Mouse (Mus musculus) neural tube, embryonic 11.5 days (tissue): ENCODE measurements around the gene Gm4922. TPM values are rescaled to one million over a fixed set of nuclear protein-coding genes. Genes with fewer than 3 reads are reported as not detected.
A peak's percentile ranks its signal among the peaks of the same experiment; 100 is the strongest.

Experiments
- ATAC-seq: fragments of 200-750 bp; cut with Nextera tagmentation; 2 replicates; pipeline ENCODE4 v1.8.0; 2017; ENCODE audit warnings: moderate number of reproducible peaks, mild to moderate bottlenecking, moderate TSS enrichment, moderate library complexity; ENCODE audit not compliant: insufficient read depth, low FRiP score, low TSS enrichment
- DNase-seq: peaks from one replicate; pipeline ENCODE4 v3.0.0-alpha.2; 2015; ENCODE audit warnings: low spot score
- H3K27ac ChIP-seq: fragments of 300-500 bp; sonication (generic); 2 replicates; pipeline ENCODE4 v1.5.1; 2014; ENCODE audit warnings: low read depth, mild to moderate bottlenecking, low read length
- H3K27me3 ChIP-seq: fragments of 300-500 bp; sonication (generic); 2 replicates; pipeline ENCODE4 v1.6.1; 2014; ENCODE audit warnings: mild to moderate bottlenecking, low read length, mixed read lengths; ENCODE audit not compliant: control insufficient read depth, insufficient read depth
- H3K36me3 ChIP-seq: fragments of 300-500 bp; sonication (generic); 2 replicates; pipeline ENCODE4 v1.6.1; 2014; ENCODE audit warnings: mild to moderate bottlenecking, low read length, moderate library complexity, mixed read lengths; ENCODE audit not compliant: control insufficient read depth, insufficient read depth
- H3K4me1 ChIP-seq: fragments of 300-500 bp; sonication (generic); 2 replicates; pipeline ENCODE4 v1.6.1; 2014; ENCODE audit warnings: low read length, mixed read lengths; ENCODE audit not compliant: control insufficient read depth, insufficient read depth
- H3K4me2 ChIP-seq: fragments of 300-500 bp; sonication (generic); 2 replicates; pipeline ENCODE4 v1.6.1; 2014; ENCODE audit warnings: low read depth, mild to moderate bottlenecking, moderate library complexity
- H3K4me3 ChIP-seq: fragments of 300-500 bp; sonication (generic); 2 replicates; pipeline ENCODE4 v1.5.1; 2014; ENCODE audit warnings: low read depth, low read length
- H3K9ac ChIP-seq: fragments of 300-500 bp; sonication (generic); 2 replicates; pipeline ENCODE4 v1.6.1; 2014; ENCODE audit warnings: mild to moderate bottlenecking, low read length
- H3K9me3 ChIP-seq: fragments of 300-500 bp; sonication (generic); 2 replicates; pipeline ENCODE4 v1.6.1; 2016; ENCODE audit warnings: low read length; ENCODE audit not compliant: control insufficient read depth
- WGBS: fragments of 180-500 bp; shearing (Covaris S2); extraction: QIAGEN DNeasy Blood & Tissue Kit; methylation state at CpG from one replicate; pipeline ENCODE4 v1.1.7; 2014; 5-methylcytosine and 5-hydroxymethylcytosine counted together
- polyA plus RNA-seq: library from polyadenylated mRNA; unstranded; fragments of >200 nt; fragmentation: Nextera tagmentation; extraction: Ambion mirVana; gene quantifications from 2 replicates; pipeline ENCODE4 v1.2.1, GENCODE M21; 2014

Gm4922 gene
- not detected in 2 replicates for polyA plus RNA-seq

DNA sequence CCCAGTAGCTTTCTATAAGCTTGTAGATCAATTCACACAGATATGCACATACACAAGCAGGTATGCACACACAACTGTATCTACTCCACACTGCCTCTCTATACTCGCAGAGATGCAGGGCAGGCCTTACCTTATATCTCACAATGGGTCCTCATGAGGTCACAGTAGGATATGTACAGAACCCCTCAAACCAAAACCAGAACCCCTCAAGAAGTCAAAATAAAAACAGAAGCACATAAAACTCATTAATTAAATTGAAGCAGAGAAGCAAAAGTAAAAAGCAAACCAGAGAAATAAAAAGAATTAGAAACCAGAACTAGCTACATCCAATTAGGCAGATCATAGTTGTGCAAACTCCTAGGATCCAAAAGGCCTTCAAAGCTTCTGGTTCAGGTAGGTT is at the start of gene Gm4922:
TSS of gene Gm4922 (minus strand) at position 101 of the 400 bp plus-strand sequence.
- ATAC-seq (no peak), DNase-seq (no peak)
- WGBS: 85% methylated on average over 1 of the region's 1 CpGs
- Histone ChIP-seq H3K4me2 (no peak within 1 kb of the TSS), H3K9ac (no peak within 1 kb of the TSS), H3K36me3 (no peaks in the 10 kb centered on the region), H3K27ac (no peak within 1 kb of the TSS), H3K4me1 (no peaks in the 10 kb centered on the region), H3K27me3 (no peaks in the 10 kb centered on the region), H3K4me3 (no peak within 1 kb of the TSS), H3K9me3 (no peaks in the 10 kb centered on the region)

DNA sequence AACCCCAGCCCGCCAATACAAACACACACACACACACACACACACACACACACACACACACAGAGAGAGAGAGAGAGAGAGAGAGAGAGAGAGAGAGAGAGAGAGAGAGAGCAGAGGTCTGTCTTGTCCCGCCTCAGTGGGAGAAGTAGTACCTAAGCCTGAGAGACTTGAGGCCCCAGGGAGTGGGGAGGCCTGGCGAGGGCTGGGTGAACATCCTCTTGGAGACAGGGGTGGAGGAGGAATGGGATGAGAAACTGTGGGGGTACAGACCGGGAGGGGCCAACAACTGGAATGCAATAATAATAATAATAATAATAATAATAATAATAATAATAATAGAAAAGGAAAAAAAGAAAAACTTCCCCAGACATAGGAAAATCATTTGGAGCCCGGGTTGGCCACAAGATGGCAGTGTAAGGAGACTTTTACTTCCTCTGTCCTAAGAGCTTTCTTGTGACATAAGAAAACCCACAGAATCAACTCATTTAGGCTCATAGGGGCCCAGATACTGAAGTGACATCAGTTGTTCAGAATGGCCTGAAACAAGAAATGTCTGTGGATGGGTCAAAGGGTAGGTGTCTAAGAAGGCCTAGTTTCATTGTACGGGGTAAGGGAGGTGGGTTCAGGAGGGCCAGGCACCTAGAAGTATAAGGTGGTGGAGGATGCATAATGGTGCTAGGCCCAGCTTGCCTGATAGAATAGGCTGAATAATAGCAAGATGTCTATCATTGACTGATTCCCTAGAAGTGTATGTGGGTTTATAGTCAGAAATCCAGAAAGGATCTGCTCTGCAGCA is 49.3 kb upstream of the Gm4922 start:
- Histone ChIP-seq H3K36me3 (no peaks in the 10 kb centered on the region), H3K27ac (no peak overlapping the region), H3K4me2 (no peak overlapping the region), H3K4me1 (no peaks in the 10 kb centered on the region), H3K9me3 (no peaks in the 10 kb centered on the region), H3K9ac (no peak overlapping the region), H3K27me3 (no peaks in the 10 kb centered on the region), H3K4me3 (no peak overlapping the region)
- WGBS: 57% methylated on average over 6 of the region's 6 CpGs
- ATAC-seq (no peak), DNase-seq (peak; percentile 30)

DNA sequence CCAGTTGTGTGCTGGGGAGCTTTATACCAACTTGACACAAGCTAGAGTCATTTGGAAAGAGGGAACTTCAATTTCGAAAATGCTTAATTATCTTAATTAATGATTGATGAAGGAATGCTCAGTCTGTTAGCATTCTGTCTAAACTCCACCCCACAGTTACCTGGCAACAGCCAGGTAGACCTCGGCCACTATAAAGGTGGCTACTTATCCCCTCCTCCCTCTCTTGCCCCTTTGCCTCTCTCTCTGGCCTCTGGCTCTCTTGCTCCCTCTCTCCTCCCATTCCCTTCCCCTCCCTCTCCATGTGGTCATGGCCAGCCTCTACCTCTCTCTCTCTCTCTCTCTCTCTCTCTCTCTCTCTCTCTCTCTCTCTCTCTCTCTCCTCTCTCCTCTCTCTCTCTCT is 47.8 kb upstream of the Gm4922 start:
- no peak overlapping the region for H3K4me2 ChIP-seq
- no peaks in the 10 kb centered on the region for H3K27me3 ChIP-seq
- H3K27ac ChIP-seq: no peak overlapping the region
- H3K4me3 ChIP-seq: no peak overlapping the region
- 74% methylated on average over 2 of the region's 2 CpGs for WGBS
- ATAC-seq (no peak), DNase-seq (no peak)
- H3K9me3 ChIP-seq: no peaks in the 10 kb centered on the region
- H3K9ac ChIP-seq: no peak overlapping the region
- no peaks in the 10 kb centered on the region for H3K36me3 ChIP-seq
- H3K4me1 ChIP-seq: no peaks in the 10 kb centered on the region

DNA sequence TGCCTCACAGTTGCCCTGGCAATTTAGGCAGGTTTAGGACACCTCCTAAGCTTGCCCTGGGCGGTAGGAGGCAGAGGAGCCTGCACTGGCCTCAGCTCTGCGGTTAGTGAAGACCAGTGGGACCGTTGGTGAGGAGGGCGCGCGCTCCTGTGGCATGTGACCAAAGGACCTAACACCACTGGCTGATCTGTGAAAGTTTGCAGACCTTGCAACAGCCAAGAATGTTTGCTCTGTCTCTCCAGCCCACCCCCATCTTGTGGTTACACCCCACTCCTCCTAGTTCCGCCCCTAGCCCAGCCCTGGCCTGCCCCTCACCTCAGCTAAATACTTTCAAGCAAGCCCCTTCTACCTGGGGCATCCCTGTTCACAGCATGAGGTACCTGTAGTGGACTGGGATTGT is 45.2 kb upstream of the Gm4922 start:
- H3K9ac ChIP-seq: no peak overlapping the region
- H3K4me1 ChIP-seq: no peaks in the 10 kb centered on the region
- no peaks in the 10 kb centered on the region for H3K36me3 ChIP-seq
- no peaks in the 10 kb centered on the region for H3K27me3 ChIP-seq
- DNase-seq: no peak
- no peak overlapping the region for H3K27ac ChIP-seq
- no peak for ATAC-seq
- no peak overlapping the region for H3K4me2 ChIP-seq
- no peak overlapping the region for H3K4me3 ChIP-seq
- WGBS: 47% methylated on average over 7 of the region's 7 CpGs
- no peaks in the 10 kb centered on the region for H3K9me3 ChIP-seq

DNA sequence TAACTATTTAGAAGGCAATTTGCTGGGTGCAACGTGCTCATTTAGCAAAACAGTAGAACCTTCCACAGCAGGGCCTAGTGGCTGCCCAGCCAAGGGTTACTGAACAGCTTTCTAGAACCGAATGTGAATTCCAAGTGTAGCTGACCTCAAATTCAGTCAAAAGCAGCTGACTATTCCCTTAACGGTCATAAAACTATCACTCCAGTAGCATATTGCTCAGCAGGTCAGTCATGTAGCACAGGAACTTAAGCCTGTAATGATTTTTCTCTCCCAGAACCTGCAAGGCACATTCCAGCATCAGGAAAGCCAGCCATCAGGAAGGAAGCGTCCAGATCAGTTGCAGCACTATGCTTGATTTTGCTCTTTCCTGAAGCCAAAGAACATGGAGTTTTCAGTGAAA is 43.8 kb upstream of the Gm4922 start:
- H3K9me3 ChIP-seq: no peaks in the 10 kb centered on the region
- ATAC-seq: no peak
- no peak overlapping the region for H3K9ac ChIP-seq
- DNase-seq: no peak
- H3K4me1 ChIP-seq: no peaks in the 10 kb centered on the region
- no peak overlapping the region for H3K4me3 ChIP-seq
- no peak overlapping the region for H3K27ac ChIP-seq
- 64% methylated on average over 4 of the region's 4 CpGs for WGBS
- H3K27me3 ChIP-seq: no peaks in the 10 kb centered on the region
- H3K4me2 ChIP-seq: no peak overlapping the region
- H3K36me3 ChIP-seq: no peaks in the 10 kb centered on the region

DNA sequence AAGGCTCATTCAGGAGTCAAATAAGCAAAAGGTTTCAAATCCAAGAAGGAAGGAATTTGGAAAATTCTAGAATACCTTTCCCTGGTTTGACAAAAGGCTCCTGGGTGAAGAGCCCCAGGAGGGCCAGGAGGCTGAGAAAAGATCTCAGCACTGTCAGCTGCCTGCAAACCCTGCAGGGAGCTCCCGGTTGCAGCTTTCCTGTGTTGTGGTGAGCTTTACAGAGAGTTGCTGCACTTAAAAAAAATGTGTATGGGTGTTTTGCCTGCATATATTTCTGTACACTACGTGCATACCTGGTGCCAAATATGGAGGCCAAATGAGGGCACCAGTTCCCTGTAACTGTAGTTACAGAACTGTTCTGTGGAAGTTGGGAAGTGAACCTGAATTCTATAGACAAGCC is 41.3 kb upstream of the Gm4922 start:
- Histone ChIP-seq H3K36me3 (no peaks in the 10 kb centered on the region), H3K4me2 (no peak overlapping the region), H3K9me3 (no peaks in the 10 kb centered on the region), H3K4me1 (no peaks in the 10 kb centered on the region), H3K27ac (no peak overlapping the region), H3K27me3 (no peaks in the 10 kb centered on the region), H3K4me3 (no peak overlapping the region), H3K9ac (no peak overlapping the region)
- no peak for ATAC-seq
- no peak for DNase-seq
- WGBS: 59% methylated on average over 2 of the region's 2 CpGs

DNA sequence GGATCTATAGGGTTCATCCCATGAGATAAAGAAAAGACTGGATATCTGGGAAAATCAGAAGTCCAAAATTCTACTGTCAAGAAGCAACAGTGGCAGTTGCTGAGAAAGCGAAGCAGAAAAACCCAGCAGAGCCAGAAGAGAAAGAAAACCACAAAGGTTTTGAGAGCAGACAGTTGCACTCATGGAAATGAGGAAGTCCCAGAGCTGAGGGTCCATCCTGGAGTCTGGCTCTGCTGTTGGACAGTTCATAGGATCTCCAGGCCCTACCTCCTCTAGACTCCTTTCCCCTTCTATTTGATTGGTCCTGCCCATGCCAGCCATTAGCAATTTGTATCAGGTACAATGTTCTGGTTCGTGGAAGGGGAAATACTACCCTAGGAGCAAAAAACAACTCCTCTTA is 39.5 kb upstream of the Gm4922 start:
- DNase-seq (no peak), ATAC-seq (no peak)
- Histone ChIP-seq H3K4me1 (no peaks in the 10 kb centered on the region), H3K36me3 (no peaks in the 10 kb centered on the region), H3K27ac (no peak overlapping the region), H3K27me3 (no peaks in the 10 kb centered on the region), H3K4me3 (no peak overlapping the region), H3K9me3 (no peaks in the 10 kb centered on the region), H3K9ac (no peak overlapping the region), H3K4me2 (no peak overlapping the region)
- 84% methylated on average over 2 of the region's 2 CpGs for WGBS

DNA sequence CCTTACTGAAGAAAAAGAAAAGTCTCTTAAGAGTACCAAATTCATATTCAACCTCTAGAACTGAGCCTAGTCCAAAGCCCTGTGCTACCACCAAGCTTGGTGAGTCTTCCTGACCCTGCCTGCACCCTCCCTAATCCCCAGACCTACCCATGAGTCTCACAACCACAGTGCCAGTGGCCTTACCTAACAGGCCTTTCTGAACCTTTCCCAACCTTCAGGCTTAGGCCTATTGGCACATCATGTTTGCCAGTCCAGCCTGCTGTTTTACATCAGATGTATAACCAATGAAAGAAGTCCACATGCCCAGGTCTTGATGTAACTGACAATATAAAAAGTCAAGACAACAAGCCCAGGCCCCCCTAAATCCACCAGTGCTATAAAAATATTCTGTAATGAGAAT is 38.5 kb upstream of the Gm4922 start:
- Histone ChIP-seq H3K9ac (no peak overlapping the region), H3K4me1 (no peaks in the 10 kb centered on the region), H3K27me3 (no peaks in the 10 kb centered on the region), H3K27ac (no peak overlapping the region), H3K4me2 (no peak overlapping the region), H3K4me3 (no peak overlapping the region), H3K9me3 (no peaks in the 10 kb centered on the region), H3K36me3 (no peaks in the 10 kb centered on the region)
- ATAC-seq: no peak
- no peak for DNase-seq

DNA sequence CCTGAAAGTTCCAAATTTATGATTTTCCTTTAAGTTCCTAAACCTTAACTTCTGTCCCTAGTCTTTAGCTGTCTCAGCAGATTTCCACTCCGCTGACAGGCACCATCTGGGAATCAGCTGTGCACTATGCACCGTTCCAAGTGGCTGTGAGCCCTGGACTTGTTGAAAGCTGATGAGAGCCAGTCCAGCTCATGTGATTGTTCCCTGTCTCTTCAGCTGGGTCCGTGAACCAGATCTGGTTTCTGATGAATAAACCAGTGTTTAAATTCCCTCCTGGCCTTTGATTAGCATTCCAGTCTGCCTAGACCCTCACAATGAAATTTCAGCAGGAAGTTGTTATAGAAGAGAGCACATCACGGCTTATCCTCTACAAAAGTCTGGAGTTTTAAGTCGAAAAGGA is 30.0 kb upstream of the Gm4922 start:
- 58% methylated on average over 5 of the region's 5 CpGs for WGBS
- H3K27ac ChIP-seq: no peak overlapping the region
- H3K36me3 ChIP-seq: no peaks in the 10 kb centered on the region
- H3K27me3 ChIP-seq: no peaks in the 10 kb centered on the region
- H3K4me1 ChIP-seq: no peaks in the 10 kb centered on the region
- H3K9me3 ChIP-seq: no peaks in the 10 kb centered on the region
- no peak for ATAC-seq
- no peak overlapping the region for H3K4me2 ChIP-seq
- DNase-seq: peak; percentile 34
- H3K4me3 ChIP-seq: no peak overlapping the region
- no peak overlapping the region for H3K9ac ChIP-seq
